Comparison of ENCODE assay signal across 22 mouse cellular contexts in the genomic region with DNA sequence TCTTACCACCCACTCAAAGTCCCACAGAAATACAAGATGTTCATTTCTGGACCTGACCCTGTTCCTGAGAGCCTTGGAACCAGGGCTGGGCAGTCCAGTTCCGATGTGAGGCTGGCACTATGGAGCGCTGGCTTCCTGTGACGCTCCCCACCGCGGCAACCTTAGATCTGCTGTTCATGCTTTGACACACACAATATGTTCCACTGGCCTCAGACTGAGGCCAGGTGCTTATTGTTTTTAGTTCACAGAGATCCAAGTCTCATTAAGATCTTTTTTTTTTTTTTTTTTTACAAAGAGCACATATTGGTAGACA.
DNase-seq lines count a peak whose midpoint lies in the region; ATAC-seq and TF ChIP-seq lines count a peak whose summit lies in the region.
"Had no signal": no experiment of that assay in that cellular context is flagged by ENCODE, and none has a peak within 500 bp of the region (broad histone marks: within the 10 kb centered on the region; RNA-seq: fewer than 3 reads in every experiment).

No protein-coding gene starts in this region.

- H3K4me1 ChIP-seq in kidney, embryonic 16.5 days (ENCODE audit: insufficient read depth, low read length): peaks cover 23% of the 10 kb centered on the region
- peaks cover 20% of the 10 kb centered on the region; the same call in 1 of the 2 replicates for H3K4me1 ChIP-seq in kidney, embryonic 14.5 days (ENCODE audit: control insufficient read depth, insufficient read depth, low read length)
- H3K4me1 ChIP-seq in midbrain, embryonic 10.5 days: peaks cover 59% of the 10 kb centered on the region
- no peaks in the 10 kb centered on the region for H3K4me1 ChIP-seq in midbrain, embryonic 15.5 days
- H3K4me1 ChIP-seq in midbrain, embryonic 12.5 days: peaks cover 27% of the 10 kb centered on the region
- no peaks in the 10 kb centered on the region for H3K4me1 ChIP-seq in midbrain, postnatal 0 days (ENCODE audit: insufficient read depth, low read length)

- no peak overlapping the region for H3K27ac ChIP-seq in kidney, embryonic 16.5 days (ENCODE audit: low read length)
- H3K27ac ChIP-seq in kidney, embryonic 14.5 days (ENCODE audit: low read depth, low read length): no peak overlapping the region
- H3K27ac ChIP-seq in midbrain, embryonic 10.5 days (replicated peaks): peak overlapping the region; percentile 75
- no peak overlapping the region for H3K27ac ChIP-seq in midbrain, embryonic 15.5 days
- H3K27ac ChIP-seq in midbrain, embryonic 12.5 days (replicated peaks): no peak overlapping the region
- H3K27ac ChIP-seq in midbrain, postnatal 0 days (ENCODE audit: low read depth, low read length): no peak overlapping the region
- H3K27ac ChIP-seq: embryonic facial prominence, embryonic 10.5 days; embryonic facial prominence, embryonic 12.5 days; forebrain, embryonic 13.5 days had no signal

- no peaks in the 10 kb centered on the region for H3K9me3 ChIP-seq in kidney, embryonic 16.5 days (ENCODE audit: low read length)
- no peaks in the 10 kb centered on the region for H3K9me3 ChIP-seq in kidney, embryonic 14.5 days (ENCODE audit: control insufficient read depth, low read length)
- no peaks in the 10 kb centered on the region for H3K9me3 ChIP-seq in midbrain, embryonic 10.5 days (replicated peaks)
- no peaks in the 10 kb centered on the region for H3K9me3 ChIP-seq in midbrain, embryonic 15.5 days
- no peaks in the 10 kb centered on the region for H3K9me3 ChIP-seq in midbrain, embryonic 12.5 days
- no peaks in the 10 kb centered on the region for H3K9me3 ChIP-seq in midbrain, postnatal 0 days (ENCODE audit: low read length)
- H3K9me3 ChIP-seq: embryonic facial prominence, embryonic 10.5 days; embryonic facial prominence, embryonic 12.5 days; forebrain, embryonic 13.5 days; G1E had no signal

- ATAC-seq in kidney, embryonic 16.5 days (ENCODE audit: low FRiP score, low TSS enrichment): 0 out of 2 replicates have a peak, but pooled peaks have one; percentile 16
- ATAC-seq in kidney, embryonic 14.5 days (ENCODE audit: low FRiP score, low TSS enrichment): no peak
- no peak for ATAC-seq in midbrain, embryonic 15.5 days (replicated peaks)
- ATAC-seq in midbrain, embryonic 12.5 days (ENCODE audit: low FRiP score, low read depth): peak; percentile 46
- ATAC-seq in midbrain, postnatal 0 days (ENCODE audit: low FRiP score): no peak
- ATAC-seq: activated CD4-positive, CD25-positive, alpha-beta regulatory T cell, adult 4 months; CD4-positive, CD25-positive, alpha-beta regulatory T cell, adult 4 months; forebrain, embryonic 13.5 days; Patski had no signal

- H3K27me3 ChIP-seq in kidney, embryonic 16.5 days (ENCODE audit: insufficient read depth, low read length): no peaks in the 10 kb centered on the region
- H3K27me3 ChIP-seq in kidney, embryonic 14.5 days (ENCODE audit: control insufficient read depth, insufficient read depth, low read length): no peaks in the 10 kb centered on the region
- peaks cover 39% of the 10 kb centered on the region for H3K27me3 ChIP-seq in midbrain, embryonic 10.5 days (ENCODE audit: low read depth, poor library complexity, severe bottlenecking)
- H3K27me3 ChIP-seq in midbrain, embryonic 15.5 days (replicated peaks): 0 out of 2 replicates have a peak, but pooled peaks cover 3% of the 10 kb centered on the region
- peaks cover 56% of the 10 kb centered on the region for H3K27me3 ChIP-seq in midbrain, embryonic 12.5 days
- H3K27me3 ChIP-seq in midbrain, postnatal 0 days (ENCODE audit: insufficient read depth, low read length): no peaks in the 10 kb centered on the region
- H3K27me3 ChIP-seq: CH12.LX; embryonic facial prominence, embryonic 12.5 days; forebrain, embryonic 13.5 days; Patski had no signal

- DNase-seq in heart, adult 11 months: peak; percentile 49
- no peak for DNase-seq in heart, postnatal 36 days
- no peak for DNase-seq in midbrain, embryonic 10.5 days (ENCODE audit: low spot score)
- DNase-seq in midbrain, postnatal 0 days (ENCODE audit: low spot score): no peak
- DNase-seq: adrenal gland, adult 8-10 months; adrenal gland, postnatal 14 days; adrenal gland, postnatal 36 days; B cell, adult 2 months; cerebellum, adult 11-12 months; cerebellum, adult 9-10 months had no signal

- H3K4me2 ChIP-seq in kidney, embryonic 16.5 days (replicated peaks; ENCODE audit: low read depth, low read length): no peak overlapping the region
- H3K4me2 ChIP-seq in kidney, embryonic 14.5 days (replicated peaks; ENCODE audit: low read depth, low read length): no peak overlapping the region
- H3K4me2 ChIP-seq in midbrain, embryonic 15.5 days: no peak overlapping the region
- peak overlapping the region; percentile 13; the same call in 1 of the 2 replicates for H3K4me2 ChIP-seq in midbrain, embryonic 12.5 days (replicated peaks)
- no peak overlapping the region for H3K4me2 ChIP-seq in midbrain, postnatal 0 days (ENCODE audit: low read depth, low read length, poor library complexity, severe bottlenecking)
- H3K4me2 ChIP-seq: forebrain, embryonic 13.5 days had no signal

- H3K9ac ChIP-seq in kidney, embryonic 16.5 days (replicated peaks; ENCODE audit: low read length): no peak overlapping the region
- no peak overlapping the region for H3K9ac ChIP-seq in kidney, embryonic 14.5 days (ENCODE audit: low read depth, low read length)
- H3K9ac ChIP-seq in midbrain, embryonic 15.5 days: no peak overlapping the region
- no peak overlapping the region for H3K9ac ChIP-seq in midbrain, embryonic 12.5 days (replicated peaks)
- no peak overlapping the region for H3K9ac ChIP-seq in midbrain, postnatal 0 days (replicated peaks; ENCODE audit: low read length, poor library complexity, severe bottlenecking)
- H3K9ac ChIP-seq: embryonic facial prominence, embryonic 12.5 days; forebrain, embryonic 13.5 days had no signal

- no peaks in the 10 kb centered on the region for H3K36me3 ChIP-seq in kidney, embryonic 16.5 days (ENCODE audit: insufficient read depth, low read length)
- H3K36me3 ChIP-seq in kidney, embryonic 14.5 days (ENCODE audit: control insufficient read depth, insufficient read depth, low read length): no peaks in the 10 kb centered on the region; the same call in 1 of the 2 replicates
- peaks cover 4% of the 10 kb centered on the region; the same call in 1 of the 2 replicates for H3K36me3 ChIP-seq in midbrain, embryonic 10.5 days
- no peaks in the 10 kb centered on the region for H3K36me3 ChIP-seq in midbrain, embryonic 15.5 days (replicated peaks)
- no peaks in the 10 kb centered on the region for H3K36me3 ChIP-seq in midbrain, embryonic 12.5 days
- H3K36me3 ChIP-seq in midbrain, postnatal 0 days (ENCODE audit: insufficient read depth, low read length): no peaks in the 10 kb centered on the region
- H3K36me3 ChIP-seq: embryonic facial prominence, embryonic 10.5 days; embryonic facial prominence, embryonic 12.5 days had no signal

- TF ChIP-seq CTCF in midbrain, postnatal 0 days (IDR thresholded peaks at IDR 0.05): no peak

- H3K4me3 ChIP-seq in kidney, embryonic 16.5 days (ENCODE audit: low read length): no peak overlapping the region
- H3K4me3 ChIP-seq in kidney, embryonic 14.5 days (ENCODE audit: low read length): no peak overlapping the region
- H3K4me3 ChIP-seq in midbrain, embryonic 10.5 days: no peak overlapping the region
- no peak overlapping the region for H3K4me3 ChIP-seq in midbrain, embryonic 15.5 days
- no peak overlapping the region for H3K4me3 ChIP-seq in midbrain, embryonic 12.5 days
- no peak overlapping the region for H3K4me3 ChIP-seq in midbrain, postnatal 0 days (ENCODE audit: low read depth, low read length)
- H3K4me3 ChIP-seq: embryonic facial prominence, embryonic 10.5 days; embryonic facial prominence, embryonic 12.5 days; forebrain, embryonic 13.5 days had no signal

- intact Hi-C loops in heart, postnatal 36 days (cut with DNase I): no loop called here

- WGBS in kidney, embryonic 16.5 days: 33% methylated on average over 5 of the region's 5 CpGs
- 34% methylated on average over 5 of the region's 5 CpGs for WGBS in kidney, embryonic 14.5 days
- WGBS in midbrain, embryonic 10.5 days: 59% methylated on average over 5 of the region's 5 CpGs
- 43% methylated on average over 5 of the region's 5 CpGs for WGBS in midbrain, embryonic 15.5 days
- 46% methylated on average over 5 of the region's 5 CpGs for WGBS in midbrain, embryonic 12.5 days
- 39% methylated on average over 5 of the region's 5 CpGs for WGBS in midbrain, postnatal 0 days

Comparison
In these comparisons a context has a peak if more than half of its experiments do, and no peak if none do; other contexts are left out.
1. ATAC-seq: peak in kidney, embryonic 16.5 days (single experiment) and midbrain, embryonic 12.5 days (single experiment); none in kidney, embryonic 14.5 days (single experiment), midbrain, embryonic 15.5 days (single experiment) and midbrain, postnatal 0 days (single experiment).